In the genomic region with DNA sequence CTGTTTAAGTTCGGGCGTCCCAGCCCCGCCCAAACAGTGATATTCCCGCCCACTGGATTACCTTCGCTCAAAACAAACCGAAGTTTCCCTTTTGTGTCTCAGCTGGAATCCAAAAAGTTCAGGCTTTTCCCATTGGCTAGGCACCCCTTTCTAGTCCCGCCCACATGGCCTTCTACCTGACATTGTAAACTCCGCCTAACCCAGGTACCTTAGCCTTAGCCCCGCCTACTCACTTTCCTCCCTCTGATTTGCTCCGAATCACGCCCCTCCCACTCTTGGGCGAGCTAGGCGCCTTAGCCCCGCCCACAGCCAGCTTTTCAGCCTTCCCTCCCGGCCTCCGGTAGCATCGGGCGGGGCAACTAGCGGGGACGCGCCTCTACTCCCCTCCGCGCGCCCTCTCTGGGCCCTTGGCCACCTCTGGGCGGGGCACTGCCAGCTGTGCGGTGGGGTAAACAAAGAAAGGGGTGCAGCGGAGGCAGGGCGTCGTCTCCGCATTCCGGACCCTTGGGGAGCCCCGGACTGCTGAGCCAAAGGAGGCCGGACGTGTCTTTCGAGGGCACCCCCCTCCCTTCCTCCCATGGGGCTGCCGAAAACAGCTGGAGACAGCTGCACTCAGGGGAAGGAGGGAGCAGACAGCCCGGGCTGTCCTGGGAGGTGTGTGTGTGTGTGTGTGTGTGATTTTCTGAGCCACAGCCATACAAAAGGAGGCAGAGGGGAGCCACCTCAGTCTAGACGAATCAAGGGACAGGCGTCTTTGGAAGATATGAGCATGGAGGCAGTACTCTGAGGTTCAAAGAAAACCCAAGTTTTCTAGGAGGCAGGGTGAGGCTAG, we compare ENCODE assay signal across 8 mouse cellular contexts. TPM values are rescaled to one million over a fixed set of nuclear protein-coding genes. Genes with fewer than 3 reads are reported as not detected.
DNase-seq lines count a peak whose midpoint lies in the region; ATAC-seq and TF ChIP-seq lines count a peak whose summit lies in the region.

No protein-coding gene starts in this region.

- H3K36me3 ChIP-seq in heart, postnatal 0 days (replicated peaks; ENCODE audit: control insufficient read depth, insufficient read depth, low read length) = 0 out of 2 replicates have a peak, but pooled peaks cover 6% of the 10 kb centered on the region

- H3K9me3 ChIP-seq in heart, postnatal 0 days (replicated peaks; ENCODE audit: control insufficient read depth, low read length) = no peaks in the 10 kb centered on the region

- peak overlapping the region; percentile 76 for H3K4me2 ChIP-seq in heart, postnatal 0 days (ENCODE audit: low read depth, low read length)

- DNase-seq in CD8-positive naive resting alpha-beta T cell, adult 2 months (ENCODE audit: low read depth in 2 of 2, low spot score in 2 of 2) = peak; percentile 51 to 62
- peak; percentile 94 for DNase-seq in adrenal gland, postnatal 14 days
- peak; percentile 89 for DNase-seq in heart, postnatal 0 days (ENCODE audit: low spot score)
- DNase-seq in kidney, postnatal 36 days = peak; percentile 97 to 98
- DNase-seq in lung, postnatal 25 days (ENCODE audit: low spot score) = peak; percentile 97
- peak; percentile 90 for DNase-seq in ovary, postnatal 36 days (ENCODE audit: low spot score)
- peak; percentile 90 to 96 for DNase-seq in urinary bladder, adult 18-20 months (ENCODE audit: low spot score in 2 of 2)

- TF ChIP-seq EP300 in heart, postnatal 0 days (IDR thresholded peaks at IDR 0.05; ENCODE audit: low read depth) = peak; percentile 84

- peaks cover 16% of the 10 kb centered on the region for H3K4me1 ChIP-seq in heart, postnatal 0 days (ENCODE audit: control insufficient read depth, insufficient read depth)

- peak overlapping the region; percentile 67 for H3K4me3 ChIP-seq in heart, postnatal 0 days (ENCODE audit: low read depth, low read length)

- H3K27ac ChIP-seq in heart, postnatal 0 days (ENCODE audit: low read depth) = peak overlapping the region; percentile 84

- no peak for TF ChIP-seq CTCF in heart, postnatal 0 days (IDR thresholded peaks at IDR 0.05; ENCODE audit: low read depth)

- 0 out of 2 replicates have a peak overlapping the region, but pooled peaks have one; percentile 17 for H3K9ac ChIP-seq in heart, postnatal 0 days (replicated peaks; ENCODE audit: low read depth, low read length)

- peaks cover 92% of the 10 kb centered on the region for H3K27me3 ChIP-seq in heart, postnatal 0 days (ENCODE audit: control insufficient read depth, insufficient read depth, low read length)

- 1% methylated on average over 39 of the region's 39 CpGs for WGBS in heart, postnatal 0 days

- ATAC-seq in erythroid progenitor cell, adult 5-6 weeks (replicated peaks; ENCODE audit: low FRiP score, poor library complexity, severe bottlenecking) = peak; percentile 65
- ATAC-seq in heart, postnatal 0 days (ENCODE audit: insufficient read depth, low read depth) = peak; percentile 49

RNA-seq across cellular contexts. Expression of gene Ltbp4, which starts 6.6 kb away (rescaled TPM):
- 122 and 126 TPM in 2 replicates for total RNA-seq in adrenal gland, postnatal 14 days (2021)
- total RNA-seq in erythroid progenitor cell, adult 5-6 weeks (2015; ENCODE audit: low replicate concordance) = not detected in 2 replicates
- total RNA-seq in erythroid progenitor cell, adult 5-6 weeks (2017; ENCODE audit: low replicate concordance) = 0.61 TPM in 1 of 2 replicates, not detected in the other
- 150 TPM in 2 replicates for total RNA-seq in heart, postnatal 0 days (2014; rRNA removed; ENCODE audit: low replicate concordance)
- polyA plus RNA-seq in heart, postnatal 0 days (2015; fragmentation: Nextera tagmentation; extraction: Ambion mirVana) = 56.9 and 61.7 TPM in 2 replicates

RNA-seq across cellular contexts. Expression of gene Shkbp1, which starts 24.9 kb away (rescaled TPM):
- 16.1 and 26.1 TPM in 2 replicates for total RNA-seq in adrenal gland, postnatal 14 days (2021)
- total RNA-seq in erythroid progenitor cell, adult 5-6 weeks (2015; ENCODE audit: low replicate concordance) = 11.5 and 20.5 TPM in 2 replicates
- total RNA-seq in erythroid progenitor cell, adult 5-6 weeks (2017; ENCODE audit: low replicate concordance) = 4.7 and 5.1 TPM in 2 replicates
- 16.7 and 21.0 TPM in 2 replicates for total RNA-seq in heart, postnatal 0 days (2014; rRNA removed; ENCODE audit: low replicate concordance)
- polyA plus RNA-seq in heart, postnatal 0 days (2015; fragmentation: Nextera tagmentation; extraction: Ambion mirVana) = 14.2 and 18.3 TPM in 2 replicates

RNA-seq across cellular contexts. Expression of gene Gm20479, which starts 26.3 kb away (rescaled TPM):
- total RNA-seq in adrenal gland, postnatal 14 days (2021) = 1.8 TPM in 2 replicates
- total RNA-seq in erythroid progenitor cell, adult 5-6 weeks (2015; ENCODE audit: low replicate concordance) = 8.0 TPM in 1 of 2 replicates, not detected in the other
- not detected in 2 replicates for total RNA-seq in erythroid progenitor cell, adult 5-6 weeks (2017; ENCODE audit: low replicate concordance)
- 2.0 TPM in 1 of 2 replicates, not detected in the other for total RNA-seq in heart, postnatal 0 days (2014; rRNA removed; ENCODE audit: low replicate concordance)
- 0.46 TPM in 1 of 2 replicates, not detected in the other for polyA plus RNA-seq in heart, postnatal 0 days (2015; fragmentation: Nextera tagmentation; extraction: Ambion mirVana)

Comparison
In these comparisons a context has a peak if more than half of its experiments do, and no peak if none do; other contexts are left out.
1. Peak in every context shown above with its lines: DNase-seq, ATAC-seq, H3K4me3 ChIP-seq and H3K27ac ChIP-seq.
2. RNA of gene Ltbp4, which starts 6.6 kb away (total RNA-seq): 150 TPM in heart, postnatal 0 days and 122 to 126 TPM in adrenal gland, postnatal 14 days; 0.61 TPM in erythroid progenitor cell, adult 5-6 weeks; every median in the first group is over 10 times any median in the second.